9 mouse cellular contexts compared by ENCODE assay signal in genomic region chr5:28464361-28465098, GRCm38 (mm10). TPM values are rescaled to one million over a fixed set of nuclear protein-coding genes. Genes with fewer than 3 reads are reported as not detected.
DNase-seq lines count a peak whose midpoint lies in the region; ATAC-seq and TF ChIP-seq lines count a peak whose summit lies in the region.
"Had no signal": no experiment of that assay in that cellular context is flagged by ENCODE, and none has a peak within 500 bp of the region (broad histone marks: within the 10 kb centered on the region; RNA-seq: fewer than 3 reads in every experiment).

No protein-coding gene starts in this region.

- H3K79me2 ChIP-seq in heart, adult 2 months (replicated peaks; ENCODE audit: control insufficient read depth, insufficient read depth, low read length), result no peaks in the 10 kb centered on the region

- H3K36me3 ChIP-seq in heart, adult 2 months (ENCODE audit: control insufficient read depth, insufficient read depth, low read length), result no peaks in the 10 kb centered on the region
- no peaks in the 10 kb centered on the region for H3K36me3 ChIP-seq in forebrain, embryonic 14.5 days (ENCODE audit: control insufficient read depth, insufficient read depth, low read length)
- no peaks in the 10 kb centered on the region for H3K36me3 ChIP-seq in kidney, embryonic 16.5 days (ENCODE audit: insufficient read depth, low read length)
- H3K36me3 ChIP-seq in midbrain, embryonic 14.5 days (ENCODE audit: control insufficient read depth, insufficient read depth, low read length), result no peaks in the 10 kb centered on the region

- no peaks in the 10 kb centered on the region for H3K9me3 ChIP-seq in forebrain, embryonic 14.5 days (replicated peaks; ENCODE audit: control insufficient read depth, low read length)
- H3K9me3 ChIP-seq in kidney, embryonic 16.5 days (ENCODE audit: low read length), result no peaks in the 10 kb centered on the region
- H3K9me3 ChIP-seq in midbrain, embryonic 14.5 days (ENCODE audit: control insufficient read depth, low read length), result no peaks in the 10 kb centered on the region

- H3K9ac ChIP-seq in heart, adult 2 months (ENCODE audit: low read depth, low read length), result no peak overlapping the region
- H3K9ac ChIP-seq in forebrain, embryonic 14.5 days (ENCODE audit: low read length), result peak overlapping the region; percentile 54
- peak overlapping the region; percentile 62 for H3K9ac ChIP-seq in kidney, embryonic 16.5 days (replicated peaks; ENCODE audit: low read length)
- H3K9ac ChIP-seq in midbrain, embryonic 14.5 days (replicated peaks; ENCODE audit: low read length), result peak overlapping the region; percentile 48; the same call in 1 of the 2 replicates

- H3K4me3 ChIP-seq in heart, adult 2 months, result peak overlapping the region; percentile 6; the same call in 1 of the 2 replicates
- peak overlapping the region; percentile 42 for H3K4me3 ChIP-seq in forebrain, embryonic 14.5 days (ENCODE audit: low read depth, low read length)
- peak overlapping the region; percentile 53 for H3K4me3 ChIP-seq in kidney, embryonic 16.5 days (ENCODE audit: low read length)
- H3K4me3 ChIP-seq in midbrain, embryonic 14.5 days (replicated peaks; ENCODE audit: low read depth, low read length), result peak overlapping the region; percentile 52

- no peaks in the 10 kb centered on the region for H3K4me1 ChIP-seq in heart, adult 2 months (ENCODE audit: control insufficient read depth, insufficient read depth, low read length)
- 0 out of 2 replicates have a peak, but pooled peaks cover 7% of the 10 kb centered on the region for H3K4me1 ChIP-seq in forebrain, embryonic 14.5 days (ENCODE audit: control insufficient read depth, insufficient read depth, low read length)
- H3K4me1 ChIP-seq in kidney, embryonic 16.5 days (ENCODE audit: insufficient read depth, low read length), result peaks cover 38% of the 10 kb centered on the region
- H3K4me1 ChIP-seq in midbrain, embryonic 14.5 days (ENCODE audit: control insufficient read depth, insufficient read depth, low read length), result peaks cover 21% of the 10 kb centered on the region; the same call in 1 of the 2 replicates

- peaks cover 24% of the 10 kb centered on the region for H3K27me3 ChIP-seq in heart, adult 2 months (ENCODE audit: control insufficient read depth, insufficient read depth, low read length)
- peaks cover 96% of the 10 kb centered on the region for H3K27me3 ChIP-seq in forebrain, embryonic 14.5 days (replicated peaks; ENCODE audit: control insufficient read depth, insufficient read depth, low read length)
- H3K27me3 ChIP-seq in kidney, embryonic 16.5 days (ENCODE audit: insufficient read depth, low read length), result peaks cover 100% of the 10 kb centered on the region
- peaks cover 94% of the 10 kb centered on the region for H3K27me3 ChIP-seq in midbrain, embryonic 14.5 days (ENCODE audit: control insufficient read depth, insufficient read depth, low read length)

- no peak for TF ChIP-seq POLR2A in heart, adult 2 months (IDR thresholded peaks at IDR 0.05; ENCODE audit: insufficient read depth, low read depth, low read length)

- TF ChIP-seq CTCF in heart, adult 2 months (IDR thresholded peaks at IDR 0.05), result no peak

- no peak overlapping the region for H3K27ac ChIP-seq in heart, adult 2 months
- no peak overlapping the region for H3K27ac ChIP-seq in forebrain, embryonic 14.5 days (ENCODE audit: low read depth, low read length)
- H3K27ac ChIP-seq in kidney, embryonic 16.5 days (ENCODE audit: low read length), result peak overlapping the region; percentile 77
- H3K27ac ChIP-seq in midbrain, embryonic 14.5 days (replicated peaks; ENCODE audit: low read depth, low read length), result peak overlapping the region; percentile 52

- peak; percentile 21; the same call in 1 of the 2 replicates for ATAC-seq in forebrain, embryonic 14.5 days
- ATAC-seq in kidney, embryonic 16.5 days (ENCODE audit: low FRiP score, low TSS enrichment), result no peak; the same call in 1 of the 2 replicates
- 0 out of 2 replicates have a peak, but pooled peaks have one; percentile 50 for ATAC-seq in midbrain, embryonic 14.5 days (ENCODE audit: low FRiP score, low TSS enrichment)

- intact Hi-C loops in heart, adult 2 months (cut with DNase I), result loop anchor here (5.0 kb wide), 2 partner anchors 573 to 813 kb away; no protein-coding TSS in a partner anchor
- intact Hi-C loops in heart, postnatal 25 days (cut with DNase I), result loop anchor here (10.0 kb wide), 1 partner anchor 530 kb away; no protein-coding TSS in a partner anchor

- H3K4me2 ChIP-seq in forebrain, embryonic 14.5 days (ENCODE audit: low read length), result peak overlapping the region; percentile 72
- H3K4me2 ChIP-seq in kidney, embryonic 16.5 days (replicated peaks; ENCODE audit: low read depth, low read length), result peak overlapping the region; percentile 77
- peak overlapping the region; percentile 84 for H3K4me2 ChIP-seq in midbrain, embryonic 14.5 days (ENCODE audit: low read length)

- TF ChIP-seq EP300 in heart, adult 2 months (IDR thresholded peaks at IDR 0.05; ENCODE audit: insufficient read depth, low read depth, low read length), result no peak

- DNase-seq in heart, adult 2 months, result no peak
- no peak for DNase-seq in heart, postnatal 25 days (ENCODE audit: low spot score)
- peak; percentile 83 for DNase-seq in ZHBTc4 (ENCODE audit: low read depth, low spot score)
- peak; percentile 30 for DNase-seq in forebrain, embryonic 14.5 days (ENCODE audit: low spot score)
- peak; percentile 69 for DNase-seq in midbrain, embryonic 14.5 days
- DNase-seq in cerebellum, adult 11-12 months, result no peak
- no peak for DNase-seq in urinary bladder, postnatal 25 days (ENCODE audit: low spot score)

- WGBS in heart, adult 2 months, result under 1% methylated on average over 75 of the region's 76 CpGs
- under 1% methylated on average over 69 of the region's 76 CpGs for WGBS in forebrain, embryonic 14.5 days
- under 1% methylated on average over 72 of the region's 76 CpGs for WGBS in kidney, embryonic 16.5 days
- under 1% methylated on average over 76 of the region's 76 CpGs for WGBS in midbrain, embryonic 14.5 days

RNA-seq across cellular contexts. Expression of gene Shh, which starts 2.5 kb away (rescaled TPM):
- total RNA-seq in heart, adult 2 months (2021), result not detected
- polyA plus RNA-seq in heart, adult 2 months (2012; rRNA removed), result not detected in 2 replicates
- not detected for total RNA-seq in heart, postnatal 25 days (2021)
- polyA plus RNA-seq in forebrain, embryonic 14.5 days (2014; fragmentation: Nextera tagmentation; extraction: Ambion mirVana), result 0.70 and 0.84 TPM in 2 replicates
- polyA plus RNA-seq in kidney, embryonic 16.5 days (2015; fragmentation: Nextera tagmentation; extraction: Ambion mirVana), result 0.85 and 0.96 TPM in 2 replicates
- 0.58 and 1.9 TPM in 2 replicates for polyA plus RNA-seq in midbrain, embryonic 14.5 days (2014; fragmentation: Nextera tagmentation; extraction: Ambion mirVana)
- total RNA-seq: hematopoietic stem cell, adult 5-6 weeks had no signal

Comparison
In these comparisons a context has a peak if more than half of its experiments do, and no peak if none do; other contexts are left out.
1. DNase-seq: peak in ZHBTc4 (single experiment), forebrain, embryonic 14.5 days (single experiment) and midbrain, embryonic 14.5 days (single experiment); none in heart, adult 2 months (0 of 2), heart, postnatal 25 days (single experiment), cerebellum, adult 11-12 months (single experiment) and urinary bladder, postnatal 25 days (single experiment).
2. H3K27ac ChIP-seq: peak in kidney, embryonic 16.5 days (single experiment) and midbrain, embryonic 14.5 days (single experiment); none in heart, adult 2 months (single experiment) and forebrain, embryonic 14.5 days (single experiment).
3. Peak in every context shown above with its lines, with median percentiles within 50 percentile points of each other: H3K4me3 ChIP-seq and H3K4me2 ChIP-seq.